Mouse (Mus musculus): ENCODE measurements around the gene 4930544D05Rik.

Gene 4930544D05Rik

GRCm38 (mm10) chr11:70598451-70598953 lies 17.1 kb upstream of the 4930544D05Rik start:
- no peak for DNase-seq (ENCODE audit: low spot score)

DNA sequence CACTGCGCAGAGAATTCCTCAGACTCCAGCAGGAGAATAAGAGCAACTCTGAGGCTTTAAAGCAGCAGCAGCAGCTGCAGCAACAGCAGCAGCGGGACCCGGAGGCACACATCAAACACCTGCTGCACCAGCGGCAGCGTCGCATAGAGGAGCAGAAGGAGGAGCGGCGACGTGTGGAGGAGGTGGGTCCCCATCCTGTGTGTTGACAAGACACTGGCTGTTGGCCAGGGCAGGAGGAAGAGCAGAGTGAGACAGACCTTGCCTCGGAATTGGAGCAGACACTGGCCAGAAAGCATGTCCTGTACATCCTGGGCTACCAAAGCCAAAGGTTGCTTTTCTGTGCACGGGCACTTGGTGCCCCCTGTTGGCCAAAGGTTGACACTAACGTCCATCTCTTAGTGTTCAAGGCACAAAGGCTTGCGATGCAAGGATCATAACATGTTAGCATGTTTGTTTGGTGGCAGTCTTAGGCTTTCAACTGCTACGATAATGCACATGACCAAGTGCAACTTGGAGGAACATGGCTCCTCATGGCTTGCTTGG lies 10.6 kb upstream of the 4930544D05Rik start:
- peak; percentile 78 for DNase-seq (ENCODE audit: low spot score)

- no peak for DNase-seq (ENCODE audit: low spot score)
Observed at GRCm38 (mm10) chr11:70606717-70607116, 8.9 kb upstream of the 4930544D05Rik start.

GRCm38 (mm10) chr11:70607611-70608010 lies 8.0 kb upstream of the 4930544D05Rik start:
- no peak for DNase-seq (ENCODE audit: low spot score)

DNA sequence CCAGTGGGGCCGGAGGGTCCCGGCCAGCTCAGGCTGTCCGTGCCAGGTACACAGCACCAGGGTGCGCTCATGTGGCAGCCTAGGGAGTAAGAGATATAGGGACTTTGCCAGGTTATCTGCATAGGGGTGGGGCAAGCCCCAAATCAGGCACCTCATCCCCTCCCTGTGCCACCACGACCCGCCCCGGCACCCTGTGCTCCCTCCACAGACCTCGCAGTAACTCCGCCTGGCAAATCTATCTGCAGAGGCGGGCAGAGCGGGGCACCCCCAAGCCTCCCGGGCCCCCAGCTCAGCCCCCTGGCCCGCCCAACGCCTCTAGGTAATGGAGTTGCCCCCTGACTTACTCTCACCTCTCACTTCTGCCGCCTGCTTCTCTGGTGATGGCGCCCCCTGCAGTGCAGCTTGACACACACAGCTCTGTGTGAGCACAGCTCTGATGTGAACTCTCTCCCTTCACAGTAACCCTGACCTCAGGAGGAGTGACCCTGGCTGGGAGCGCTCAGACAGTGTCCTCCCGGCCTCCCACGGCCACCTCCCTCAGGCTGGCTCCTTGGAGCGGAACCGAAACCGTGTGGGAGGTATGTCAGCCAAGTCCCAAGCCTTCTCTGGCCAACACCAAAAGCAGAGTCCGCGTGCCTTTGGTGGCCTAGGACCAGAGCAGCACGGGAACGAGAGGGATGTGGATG lies 7.1 kb upstream of the 4930544D05Rik start:
- DNase-seq (ENCODE audit: low spot score) = no peak

DNA sequence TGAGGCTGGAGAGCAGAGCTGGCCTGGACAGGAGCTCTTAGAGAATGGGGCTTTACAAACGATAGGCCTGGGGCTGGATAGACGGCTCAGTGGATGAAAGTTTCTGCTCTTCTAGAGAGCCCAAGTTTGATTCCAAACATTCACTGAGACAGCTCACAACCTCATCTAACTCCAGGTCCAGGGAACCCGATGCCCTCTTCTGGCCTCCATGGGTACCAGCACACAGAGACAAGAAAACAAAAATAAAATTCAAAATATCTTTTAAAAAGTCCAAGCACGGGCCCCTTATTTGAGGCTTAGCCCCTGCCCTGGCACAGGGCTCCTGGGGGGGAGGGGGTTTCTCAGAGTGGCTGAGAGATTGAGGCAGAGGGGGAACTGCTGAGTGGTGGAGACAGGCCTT lies 4.9 kb upstream of the 4930544D05Rik start:
- DNase-seq (ENCODE audit: low spot score) = no peak

- DNase-seq (ENCODE audit: low spot score) = no peak
Observed at GRCm38 (mm10) chr11:70612505-70612904, 3.1 kb upstream of the 4930544D05Rik start.

GRCm38 (mm10) chr11:70615074-70615473 lies 574 bp upstream of the 4930544D05Rik start:
- DNase-seq (ENCODE audit: low spot score) = peak; percentile 85

DNA sequence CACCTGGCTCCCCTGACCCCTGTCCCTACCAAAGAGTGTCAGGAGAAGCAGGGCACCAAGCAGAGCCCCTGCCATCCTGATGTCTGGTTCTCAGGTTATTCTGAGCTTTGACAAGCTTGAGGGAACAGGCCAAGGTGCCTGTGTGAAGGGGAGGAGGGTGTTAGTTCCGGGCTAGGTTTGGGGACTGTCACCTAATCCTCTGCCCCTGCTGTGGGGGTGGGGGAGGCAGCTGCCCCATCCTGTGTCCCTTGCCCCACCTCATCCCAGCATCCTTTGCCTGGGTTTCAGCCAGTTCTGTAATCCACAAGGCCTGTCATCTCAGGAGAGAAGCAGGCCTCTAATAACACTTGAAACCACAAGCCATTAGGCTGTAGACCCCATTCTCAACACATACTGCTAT lies 3.5 kb downstream of the 4930544D05Rik start, which contains the start of gene Chrne:
Chrne (minus strand) TSS at position 116 of the 400 bp plus-strand sequence.
- no peak for DNase-seq (ENCODE audit: low spot score)

- no peak for DNase-seq (ENCODE audit: low spot score)
Observed at GRCm38 (mm10) chr11:70621972-70622814, 6.5 kb downstream of the 4930544D05Rik start.

DNA sequence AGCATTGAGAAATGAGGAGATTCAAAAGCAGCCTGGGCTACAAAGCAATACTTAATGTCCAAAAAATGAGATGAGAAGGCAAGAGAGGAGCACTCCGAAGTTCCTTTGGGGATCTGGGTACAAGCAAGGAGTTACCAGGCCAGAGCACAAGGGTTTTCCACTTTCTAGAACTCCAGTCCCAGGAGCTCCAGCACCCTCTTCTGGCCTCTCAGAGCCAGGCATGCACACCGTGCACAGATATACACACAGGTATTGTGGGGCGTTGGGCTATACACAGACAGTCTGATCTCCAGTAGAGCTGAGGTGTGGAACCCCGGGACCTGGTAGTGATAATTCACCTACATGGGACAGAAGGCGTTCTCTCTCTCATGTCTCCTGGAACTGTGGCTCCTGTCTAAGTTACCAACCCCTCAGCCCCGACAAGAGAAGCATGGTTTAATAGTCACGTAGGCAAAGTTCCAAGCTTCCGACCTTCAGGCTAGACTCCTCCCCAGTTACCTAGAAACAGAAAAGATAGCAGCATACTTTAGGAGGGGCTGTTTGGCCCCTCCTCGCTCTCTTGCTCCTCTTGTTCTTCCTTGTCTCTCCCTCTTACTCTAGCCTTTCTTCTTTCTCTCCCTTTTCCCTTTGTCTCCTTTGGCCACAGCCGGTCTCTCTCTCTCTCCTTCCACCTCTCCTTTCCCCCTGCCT lies 7.5 kb downstream of the 4930544D05Rik start:
- DNase-seq (ENCODE audit: low spot score) = no peak

DNA sequence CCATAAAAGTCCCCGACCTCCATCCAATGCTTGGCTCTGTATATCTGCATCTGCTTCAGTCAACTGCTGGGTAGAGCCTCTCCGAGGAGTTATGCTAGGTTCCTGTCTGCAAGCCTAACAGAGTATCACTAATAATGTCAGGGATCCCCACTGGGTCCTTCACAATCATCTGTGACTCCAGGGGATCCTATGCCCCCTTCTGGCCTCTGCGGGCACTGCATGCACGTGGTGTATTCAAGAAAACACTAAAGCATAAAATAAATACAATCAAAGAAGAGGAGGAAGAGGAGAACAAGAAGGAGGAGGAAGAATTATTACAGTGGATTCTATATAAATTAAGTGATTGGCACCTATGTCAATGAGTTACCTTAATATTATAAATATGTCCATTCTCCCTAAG lies 9.8 kb downstream of the 4930544D05Rik start:
- DNase-seq (ENCODE audit: low spot score) = peak; percentile 43

DNA sequence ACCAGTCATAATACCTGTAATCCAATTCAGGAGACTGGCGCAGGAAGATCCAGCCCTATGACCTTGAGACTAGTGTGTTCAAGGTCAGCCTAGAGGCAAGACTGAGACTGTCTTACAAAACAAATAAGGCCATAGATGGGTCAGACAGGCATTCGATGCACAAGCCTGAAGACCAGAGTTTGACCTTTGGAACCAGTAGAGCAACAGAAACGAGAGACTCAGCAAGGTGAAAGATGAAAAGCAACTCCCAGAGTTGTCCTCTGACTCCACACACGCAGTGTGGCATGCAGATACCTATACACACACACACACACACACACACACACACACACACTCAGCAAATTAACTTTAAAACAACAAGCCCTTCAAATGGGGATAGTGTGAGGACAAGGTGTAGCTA lies 11.2 kb downstream of the 4930544D05Rik start:
- DNase-seq (ENCODE audit: low spot score) = no peak

DNA sequence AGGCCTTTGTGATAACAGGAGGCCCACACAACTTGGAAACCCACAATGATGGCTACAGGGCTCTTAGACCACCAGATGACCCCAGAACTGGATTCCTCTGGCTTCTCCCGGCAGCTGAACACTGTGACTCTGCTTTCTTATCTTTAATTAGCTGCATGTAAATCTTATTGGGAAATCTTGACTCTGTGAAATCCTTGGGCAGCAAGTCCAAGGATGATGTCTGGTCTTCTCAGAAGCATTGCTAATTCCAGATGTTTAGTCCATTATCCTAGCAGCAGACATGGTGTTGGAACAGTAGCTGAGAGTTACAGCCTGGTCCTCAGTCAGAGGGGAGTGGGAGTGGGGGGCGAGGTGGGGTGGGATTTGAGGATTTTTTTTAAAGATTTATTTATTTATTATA lies 12.8 kb downstream of the 4930544D05Rik start:
- DNase-seq (ENCODE audit: low spot score) = no peak

DNA sequence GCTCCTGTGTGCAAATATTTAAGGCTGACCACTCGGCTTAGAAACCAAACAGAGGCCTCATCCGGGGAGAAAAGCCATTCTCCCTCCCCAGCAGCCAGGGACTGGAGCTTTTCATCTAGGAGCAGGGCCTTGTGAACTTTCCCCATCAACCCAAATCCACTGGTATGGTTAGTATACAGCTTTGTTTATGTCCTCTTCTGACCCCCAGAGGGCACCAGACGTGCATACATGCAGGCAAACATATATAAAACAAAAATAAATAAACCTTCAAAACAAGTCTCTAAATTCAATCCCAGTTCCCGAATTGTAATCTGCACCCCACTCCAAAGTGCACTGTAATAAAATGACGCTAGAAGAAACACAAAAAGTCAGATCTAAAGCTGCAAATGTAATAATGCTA lies 13.9 kb downstream of the 4930544D05Rik start:
- DNase-seq (ENCODE audit: low spot score) = peak; percentile 38

GRCm38 (mm10) chr11:70630129-70630528 lies 14.5 kb downstream of the 4930544D05Rik start:
- DNase-seq (ENCODE audit: low spot score) = no peak

- DNase-seq (ENCODE audit: low spot score) = no peak
Observed at GRCm38 (mm10) chr11:70635601-70636000, 20.0 kb downstream of the 4930544D05Rik start.

DNA sequence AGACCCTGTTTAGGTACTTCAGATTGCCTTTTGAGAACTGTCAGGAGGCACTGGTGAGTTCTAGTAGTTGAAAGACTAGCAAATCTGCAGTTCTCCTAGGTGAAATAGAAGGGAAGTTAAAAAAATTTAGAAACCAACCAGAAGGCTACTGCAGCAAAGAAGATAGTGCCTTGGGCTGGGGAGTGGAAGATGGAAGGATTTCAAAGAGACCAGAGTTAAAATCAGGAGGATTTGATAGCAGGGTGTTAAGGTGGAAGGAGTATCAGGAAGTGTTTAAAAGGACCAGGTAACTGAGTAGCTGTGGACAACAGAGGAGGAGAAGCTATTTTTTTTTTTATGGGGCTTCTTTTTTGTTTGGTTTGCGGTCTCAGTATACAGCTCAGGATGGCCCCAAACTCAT lies 22.1 kb downstream of the 4930544D05Rik start:
- DNase-seq (ENCODE audit: low spot score) = no peak

GRCm38 (mm10) chr11:70638293-70638692 lies 22.6 kb downstream of the 4930544D05Rik start:
- DNase-seq (ENCODE audit: low spot score) = no peak

DNA sequence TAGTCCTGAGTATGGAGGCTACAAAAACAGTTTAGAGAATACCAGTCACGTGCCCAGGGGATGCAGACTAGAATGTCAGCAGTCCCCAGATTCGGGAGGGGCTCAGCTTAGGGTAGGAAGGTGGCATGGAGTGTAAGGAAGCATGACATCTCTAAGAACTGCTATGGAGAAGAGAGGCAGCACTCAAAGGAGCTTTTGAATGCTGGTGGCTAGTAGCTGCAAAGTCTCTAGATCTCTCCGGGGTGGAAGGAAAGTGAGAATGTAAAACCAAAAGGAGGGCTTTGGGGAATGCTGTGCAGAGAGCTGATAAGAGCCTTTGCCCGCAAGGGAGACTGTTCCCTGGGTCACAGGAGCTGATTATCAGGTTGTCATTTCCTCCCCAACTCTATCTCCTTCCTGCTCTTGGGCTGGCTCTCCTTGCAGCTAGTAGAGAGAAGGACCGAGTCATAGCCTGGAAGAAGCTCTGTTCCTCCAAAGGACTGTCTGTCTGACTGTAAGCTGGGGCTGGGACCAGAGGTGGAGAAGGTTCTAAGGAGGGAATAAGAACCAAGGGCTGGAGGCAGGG lies 23.1 kb downstream of the 4930544D05Rik start, which contains the start of gene Gp1ba:
Gp1ba (plus strand) TSS at position 409 of the 565 bp plus-strand sequence.
- DNase-seq (ENCODE audit: low spot score) = no peak

- DNase-seq (ENCODE audit: low spot score) = no peak
Observed at GRCm38 (mm10) chr11:70639976-70640375, 24.3 kb downstream of the 4930544D05Rik start.

GRCm38 (mm10) chr11:70641241-70641640 lies 25.6 kb downstream of the 4930544D05Rik start:
- DNase-seq (ENCODE audit: low spot score) = no peak

All from T-cell, adult 2 months (primary cell).